Mouse (Mus musculus): Measurements from ENCODE around the gene Prdm2.

Gene Prdm2

GRCm38 (mm10) chr4:143225886-143226285 lies 13.1 kb upstream of the Prdm2 start:
- Histone ChIP-seq H3K36me3 (ENCODE audit: control insufficient read depth, insufficient read depth, low read length, poor library complexity, severe bottlenecking) (no peaks in the 10 kb centered on the region), H3K27me3 (ENCODE audit: control insufficient read depth, insufficient read depth, low read length, poor library complexity, severe bottlenecking) (no peaks in the 10 kb centered on the region)
- no peak for DNase-seq (ENCODE audit: low read depth, low spot score)

- Histone ChIP-seq H3K36me3 (ENCODE audit: control insufficient read depth, insufficient read depth, low read length, poor library complexity, severe bottlenecking) (no peaks in the 10 kb centered on the region), H3K27me3 (ENCODE audit: control insufficient read depth, insufficient read depth, low read length, poor library complexity, severe bottlenecking) (no peaks in the 10 kb centered on the region)
- DNase-seq (ENCODE audit: low read depth, low spot score): peak; percentile 71
Observed at GRCm38 (mm10) chr4:143219316-143219751, 6.5 kb upstream of the Prdm2 start.

GRCm38 (mm10) chr4:143218858-143219257 lies 6.1 kb upstream of the Prdm2 start:
- DNase-seq (ENCODE audit: low read depth, low spot score): no peak
- Histone ChIP-seq H3K27me3 (ENCODE audit: control insufficient read depth, insufficient read depth, low read length, poor library complexity, severe bottlenecking) (no peaks in the 10 kb centered on the region), H3K36me3 (ENCODE audit: control insufficient read depth, insufficient read depth, low read length, poor library complexity, severe bottlenecking) (no peaks in the 10 kb centered on the region)

- Histone ChIP-seq H3K27me3 (ENCODE audit: control insufficient read depth, insufficient read depth, low read length, poor library complexity, severe bottlenecking) (no peaks in the 10 kb centered on the region), H3K36me3 (ENCODE audit: control insufficient read depth, insufficient read depth, low read length, poor library complexity, severe bottlenecking) (no peaks in the 10 kb centered on the region)
- no peak for DNase-seq (ENCODE audit: low read depth, low spot score)
Observed at GRCm38 (mm10) chr4:143217189-143217588, 4.4 kb upstream of the Prdm2 start.

GRCm38 (mm10) chr4:143214221-143214797 lies 1.5 kb upstream of the Prdm2 start:
- H3K36me3 ChIP-seq (ENCODE audit: control insufficient read depth, insufficient read depth, low read length, poor library complexity, severe bottlenecking): no peaks in the 10 kb centered on the region
- DNase-seq (ENCODE audit: low read depth, low spot score): no peak
- H3K27me3 ChIP-seq (ENCODE audit: control insufficient read depth, insufficient read depth, low read length, poor library complexity, severe bottlenecking): no peaks in the 10 kb centered on the region

GRCm38 (mm10) chr4:143213571-143213970 lies 776 bp upstream of the Prdm2 start:
- no peak for DNase-seq (ENCODE audit: low read depth, low spot score)
- Histone ChIP-seq H3K36me3 (ENCODE audit: control insufficient read depth, insufficient read depth, low read length, poor library complexity, severe bottlenecking) (no peaks in the 10 kb centered on the region), H3K27me3 (ENCODE audit: control insufficient read depth, insufficient read depth, low read length, poor library complexity, severe bottlenecking) (no peaks in the 10 kb centered on the region)

GRCm38 (mm10) chr4:143213175-143213479 lies 332 bp upstream of the Prdm2 start:
- H3K27me3 ChIP-seq (ENCODE audit: control insufficient read depth, insufficient read depth, low read length, poor library complexity, severe bottlenecking): no peaks in the 10 kb centered on the region
- H3K36me3 ChIP-seq (ENCODE audit: control insufficient read depth, insufficient read depth, low read length, poor library complexity, severe bottlenecking): no peaks in the 10 kb centered on the region
- DNase-seq (ENCODE audit: low read depth, low spot score): no peak

- peak; percentile 54 for DNase-seq (ENCODE audit: low read depth, low spot score)
- H3K27me3 ChIP-seq (ENCODE audit: control insufficient read depth, insufficient read depth, low read length, poor library complexity, severe bottlenecking): no peaks in the 10 kb centered on the region
- H3K36me3 ChIP-seq (ENCODE audit: control insufficient read depth, insufficient read depth, low read length, poor library complexity, severe bottlenecking): no peaks in the 10 kb centered on the region
Observed at GRCm38 (mm10) chr4:143211584-143212340, 1.0 kb downstream of the Prdm2 start.

GRCm38 (mm10) chr4:143209997-143210396 lies 2.8 kb downstream of the Prdm2 start:
- peak; percentile 27 for DNase-seq (ENCODE audit: low read depth, low spot score)
- Histone ChIP-seq H3K36me3 (ENCODE audit: control insufficient read depth, insufficient read depth, low read length, poor library complexity, severe bottlenecking) (no peaks in the 10 kb centered on the region), H3K27me3 (ENCODE audit: control insufficient read depth, insufficient read depth, low read length, poor library complexity, severe bottlenecking) (no peaks in the 10 kb centered on the region)

GRCm38 (mm10) chr4:143202653-143203052 lies 10.1 kb downstream of the Prdm2 start:
- Histone ChIP-seq H3K27me3 (ENCODE audit: control insufficient read depth, insufficient read depth, low read length, poor library complexity, severe bottlenecking) (no peaks in the 10 kb centered on the region), H3K36me3 (ENCODE audit: control insufficient read depth, insufficient read depth, low read length, poor library complexity, severe bottlenecking) (no peaks in the 10 kb centered on the region)
- DNase-seq (ENCODE audit: low read depth, low spot score): no peak

GRCm38 (mm10) chr4:143198371-143198770 lies 14.4 kb downstream of the Prdm2 start:
- Histone ChIP-seq H3K27me3 (ENCODE audit: control insufficient read depth, insufficient read depth, low read length, poor library complexity, severe bottlenecking) (no peaks in the 10 kb centered on the region), H3K36me3 (ENCODE audit: control insufficient read depth, insufficient read depth, low read length, poor library complexity, severe bottlenecking) (no peaks in the 10 kb centered on the region; the same call in 1 of the 2 replicates)
- DNase-seq (ENCODE audit: low read depth, low spot score): no peak

GRCm38 (mm10) chr4:143197845-143198356 lies 14.9 kb downstream of the Prdm2 start:
- H3K36me3 ChIP-seq (ENCODE audit: control insufficient read depth, insufficient read depth, low read length, poor library complexity, severe bottlenecking): no peaks in the 10 kb centered on the region; the same call in 1 of the 2 replicates
- DNase-seq (ENCODE audit: low read depth, low spot score): no peak
- no peaks in the 10 kb centered on the region for H3K27me3 ChIP-seq (ENCODE audit: control insufficient read depth, insufficient read depth, low read length, poor library complexity, severe bottlenecking)

- Histone ChIP-seq H3K36me3 (ENCODE audit: control insufficient read depth, insufficient read depth, low read length, poor library complexity, severe bottlenecking) (no peaks in the 10 kb centered on the region; the same call in 1 of the 2 replicates), H3K27me3 (ENCODE audit: control insufficient read depth, insufficient read depth, low read length, poor library complexity, severe bottlenecking) (no peaks in the 10 kb centered on the region)
- DNase-seq (ENCODE audit: low read depth, low spot score): no peak
Observed at GRCm38 (mm10) chr4:143194328-143194727, 18.5 kb downstream of the Prdm2 start.

GRCm38 (mm10) chr4:143193164-143193563 lies 19.6 kb downstream of the Prdm2 start:
- DNase-seq (ENCODE audit: low read depth, low spot score): no peak
- H3K27me3 ChIP-seq (ENCODE audit: control insufficient read depth, insufficient read depth, low read length, poor library complexity, severe bottlenecking): no peaks in the 10 kb centered on the region

GRCm38 (mm10) chr4:143191783-143192182 lies 21.0 kb downstream of the Prdm2 start:
- no peaks in the 10 kb centered on the region; the same call in 1 of the 2 replicates for H3K36me3 ChIP-seq (ENCODE audit: control insufficient read depth, insufficient read depth, low read length, poor library complexity, severe bottlenecking)
- no peak for DNase-seq (ENCODE audit: low read depth, low spot score)

More at GRCm38 (mm10) chr4:143193164-143193563, 19.6 kb downstream of the Prdm2 start:
- H3K36me3 ChIP-seq (ENCODE audit: control insufficient read depth, insufficient read depth, low read length, poor library complexity, severe bottlenecking): no peaks in the 10 kb centered on the region; the same call in 1 of the 2 replicates

More at GRCm38 (mm10) chr4:143191783-143192182, 21.0 kb downstream of the Prdm2 start:
- no peaks in the 10 kb centered on the region for H3K27me3 ChIP-seq (ENCODE audit: control insufficient read depth, insufficient read depth, low read length, poor library complexity, severe bottlenecking)
